Mouse (Mus musculus): Measurements from ENCODE around the gene Omd.

Omd gene

GRCm38 (mm10) chr13:49617021-49617420, 34.8 kb downstream of the Omd start:
- no peak for DNase-seq

- no peak for DNase-seq
Measured at GRCm38 (mm10) chr13:49618365-49618764, 36.1 kb downstream of the Omd start.

- no peak for DNase-seq
Measured at GRCm38 (mm10) chr13:49623216-49623615, 41.0 kb downstream of the Omd start.

- no peak for DNase-seq
Measured at GRCm38 (mm10) chr13:49628167-49628566, 45.9 kb downstream of the Omd start.

GRCm38 (mm10) chr13:49629076-49629475, 46.8 kb downstream of the Omd start:
- DNase-seq, result no peak

- no peak for DNase-seq
Measured at GRCm38 (mm10) chr13:49639965-49640364, 57.7 kb downstream of the Omd start.
